Mouse (Mus musculus): ENCODE measurements around the gene Deup1.
"Not testable (repeated sequence)": the region's sequence is repeated elsewhere in the genome, so short reads cannot be mapped to it uniquely, and the experiment has no call there.

Gene Deup1

GRCm38 (mm10) chr9:15587157-15587854, 40.4 kb downstream of the Deup1 start:
- no peak for DNase-seq (ENCODE audit: inconsistent ontology term)

- no peak for DNase-seq (ENCODE audit: inconsistent ontology term)
Observed at GRCm38 (mm10) chr9:15585956-15586355, 41.8 kb downstream of the Deup1 start.

DNA sequence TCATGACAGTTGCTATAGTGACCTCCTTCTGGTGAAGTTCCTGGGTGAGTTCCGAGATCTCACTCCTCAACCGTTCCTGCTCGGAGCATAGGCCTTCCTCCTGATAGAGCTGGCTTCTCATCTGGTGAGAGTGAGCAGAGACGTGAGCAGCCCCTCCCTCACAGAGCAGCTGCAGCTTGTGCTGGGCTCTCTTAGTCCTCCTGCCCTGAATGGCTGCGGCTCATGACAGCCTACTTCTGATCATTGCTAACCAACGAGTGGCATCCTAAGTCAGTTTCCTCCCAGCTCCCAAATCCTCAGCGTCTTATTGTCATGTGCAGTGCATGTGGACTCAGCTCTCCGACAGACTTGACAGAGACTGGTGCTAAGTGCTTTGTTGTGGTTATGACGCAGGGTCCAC, 43.5 kb downstream of the Deup1 start:
- DNase-seq (ENCODE audit: inconsistent ontology term): no peak

GRCm38 (mm10) chr9:15582026-15582425, 45.7 kb downstream of the Deup1 start:
- DNase-seq (ENCODE audit: inconsistent ontology term): no peak

DNA sequence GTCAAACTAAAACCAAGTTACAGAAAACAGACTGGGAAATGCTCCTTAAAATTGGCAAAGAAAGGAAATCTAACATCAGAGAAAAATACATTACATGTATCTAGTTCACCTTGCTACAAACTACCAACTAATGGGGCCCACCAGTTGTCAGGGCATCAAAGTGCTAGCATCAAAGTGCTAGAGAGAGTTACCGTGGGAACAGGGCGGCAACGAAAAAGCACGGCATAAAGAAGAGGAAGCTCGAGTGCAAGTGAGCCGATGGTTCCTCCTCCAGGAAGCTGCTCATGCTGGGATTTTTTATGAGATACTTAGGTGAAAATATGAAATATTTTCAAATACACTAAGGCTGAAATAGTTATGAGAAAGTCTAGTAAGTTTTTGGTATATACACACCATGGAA, 47.6 kb downstream of the Deup1 start:
- DNase-seq (ENCODE audit: inconsistent ontology term): no peak

- no peak for DNase-seq (ENCODE audit: inconsistent ontology term)
Observed at GRCm38 (mm10) chr9:15578946-15579345, 48.8 kb downstream of the Deup1 start.

GRCm38 (mm10) chr9:15578427-15578826, 49.3 kb downstream of the Deup1 start:
- DNase-seq (ENCODE audit: inconsistent ontology term): peak; percentile 5

DNA sequence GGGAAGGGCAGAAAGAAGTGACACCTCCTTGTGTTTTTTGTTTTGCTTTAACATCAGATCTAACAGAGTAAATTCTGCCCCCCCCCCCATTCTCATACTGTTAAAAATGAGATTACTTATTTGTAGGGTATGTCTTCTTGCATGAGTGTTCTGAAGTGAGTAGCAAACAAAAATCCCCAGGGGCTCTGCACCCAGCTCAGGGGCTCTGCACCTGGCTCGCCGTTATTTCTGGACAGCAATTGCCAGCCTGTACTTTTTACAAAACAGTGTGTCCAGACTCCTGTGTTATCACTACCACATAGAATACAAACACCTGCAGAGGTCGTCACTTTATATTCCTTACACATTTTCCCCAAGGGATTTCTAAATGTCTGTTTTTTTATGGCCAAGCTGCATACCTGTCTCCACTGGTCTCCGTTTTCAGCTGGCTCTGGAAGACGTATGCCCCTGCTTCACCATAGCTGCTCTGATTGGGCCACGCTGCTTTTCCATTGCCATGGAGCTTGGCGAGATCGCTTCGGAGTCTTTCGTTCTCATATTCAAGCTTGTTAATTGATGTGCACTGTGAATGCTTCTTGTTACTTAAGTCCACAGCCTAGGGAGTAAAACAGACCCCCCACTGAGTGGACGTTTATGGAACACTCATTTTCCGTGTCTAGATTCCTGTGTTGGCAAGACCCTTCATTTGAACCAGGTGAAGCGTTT, 52.8 kb downstream of the Deup1 start:
- DNase-seq (ENCODE audit: inconsistent ontology term): no peak

GRCm38 (mm10) chr9:15562353-15562752, 65.4 kb downstream of the Deup1 start:
- DNase-seq (ENCODE audit: inconsistent ontology term): no peak

DNA sequence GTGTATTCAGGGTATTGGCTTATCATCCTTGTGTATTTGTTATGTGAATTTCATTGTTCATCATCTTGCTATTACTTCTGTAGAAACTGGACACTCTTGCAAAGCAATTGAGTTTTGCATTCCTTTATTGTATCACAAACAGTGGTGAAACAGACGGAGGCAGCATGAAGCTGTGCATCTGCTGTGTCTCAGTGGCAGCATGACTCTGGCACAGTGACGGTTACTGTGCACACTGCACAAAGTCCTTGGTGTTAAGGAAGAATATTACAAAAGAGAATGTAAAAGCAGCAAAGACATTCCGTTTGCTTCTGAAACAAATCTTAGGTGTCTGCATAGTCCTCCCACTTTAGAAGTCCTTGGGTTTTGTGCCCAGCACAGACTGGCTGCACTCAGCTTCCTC, 67.3 kb downstream of the Deup1 start:
- no peak for DNase-seq (ENCODE audit: inconsistent ontology term)

DNA sequence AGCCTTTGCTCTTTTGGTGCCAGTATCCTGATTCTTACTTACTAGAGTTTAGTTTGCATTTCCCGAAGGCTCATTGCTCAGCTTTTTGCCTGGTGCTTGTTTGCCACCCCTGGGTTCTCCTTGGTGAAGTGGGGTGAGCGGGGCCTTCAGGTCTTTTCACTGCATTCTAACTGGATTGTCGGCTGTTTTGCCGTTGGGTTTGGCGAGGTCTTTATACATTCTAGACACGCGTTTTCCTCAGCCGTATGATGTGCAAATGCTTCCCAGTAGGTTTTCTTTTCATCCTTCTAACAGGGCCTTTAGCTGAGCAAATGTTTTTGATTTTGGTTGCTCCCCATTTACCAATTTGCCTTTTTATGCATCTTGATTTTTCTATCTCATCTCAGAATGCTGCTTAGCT, 74.4 kb downstream of the Deup1 start:
- DNase-seq (ENCODE audit: inconsistent ontology term): no peak

GRCm38 (mm10) chr9:15551933-15552851, 75.5 kb downstream of the Deup1 start:
- DNase-seq (ENCODE audit: inconsistent ontology term): peak; percentile 22

DNA sequence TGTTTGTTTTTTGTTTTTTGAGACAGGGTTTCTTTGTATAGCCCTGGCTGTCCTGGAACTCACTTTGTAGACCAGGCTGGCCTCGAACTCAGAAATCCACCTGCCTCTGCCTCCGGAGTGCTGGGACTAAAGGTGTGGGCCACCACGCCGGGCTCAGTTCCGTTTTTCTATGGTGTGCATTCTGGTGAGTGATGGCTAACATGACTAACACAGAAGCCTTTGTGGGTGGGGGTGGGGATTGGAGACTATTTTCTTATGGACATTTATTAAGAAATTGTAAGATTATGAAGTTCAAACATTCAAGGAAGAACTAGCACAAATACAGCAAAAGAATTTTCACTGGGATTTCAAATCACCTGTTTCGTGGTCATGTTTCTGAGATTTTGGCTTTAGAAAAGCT, 76.7 kb downstream of the Deup1 start:
- DNase-seq (ENCODE audit: inconsistent ontology term): not testable (repeated sequence)

GRCm38 (mm10) chr9:15550461-15550961, 77.2 kb downstream of the Deup1 start:
- DNase-seq (ENCODE audit: inconsistent ontology term): no peak

GRCm38 (mm10) chr9:15541735-15542354, 85.9 kb downstream of the Deup1 start:
- DNase-seq (ENCODE audit: inconsistent ontology term): no peak

GRCm38 (mm10) chr9:15538979-15539533, 88.7 kb downstream of the Deup1 start:
- DNase-seq (ENCODE audit: inconsistent ontology term): no peak

GRCm38 (mm10) chr9:15537455-15538048, 90.2 kb downstream of the Deup1 start:
- no peak for DNase-seq (ENCODE audit: inconsistent ontology term)

GRCm38 (mm10) chr9:15536861-15537426, 90.8 kb downstream of the Deup1 start:
- no peak for DNase-seq (ENCODE audit: inconsistent ontology term)

GRCm38 (mm10) chr9:15535418-15535817, 92.3 kb downstream of the Deup1 start:
- no peak for DNase-seq (ENCODE audit: inconsistent ontology term)

- DNase-seq (ENCODE audit: inconsistent ontology term): no peak
Observed at GRCm38 (mm10) chr9:15534110-15534509, 93.6 kb downstream of the Deup1 start.

Data from Muller cell, postnatal 12 days (primary cell).